Mouse (Mus musculus): ENCODE measurements at regions not wholly inside any gene's neighbourhood (a gene's known extent, or its start where the extent isn't known, plus 50 kb on each side); places are given as distances from the start of the nearest gene placed in this dataset.

DNA sequence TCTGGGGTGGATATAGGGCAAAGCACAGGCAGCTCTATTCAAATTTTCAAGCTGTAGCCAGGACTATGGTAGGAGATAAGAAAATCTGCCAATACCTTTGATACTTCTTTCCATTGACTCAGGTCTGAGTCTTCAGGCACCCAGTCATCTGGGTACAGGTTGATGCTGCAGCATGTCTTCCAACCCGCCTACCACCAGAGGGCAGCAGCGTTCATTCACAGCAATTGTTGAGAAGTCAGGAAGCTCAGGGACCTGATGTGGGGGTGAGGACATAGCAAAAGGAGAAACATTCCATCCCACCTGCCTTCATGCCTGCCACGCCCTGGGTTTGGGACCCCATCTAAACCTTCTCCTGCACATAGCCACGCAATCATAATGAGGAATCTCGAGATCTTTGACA lies 118.2 kb upstream of the Gm21876 start:
- TF ChIP-seq GATA2 (IDR thresholded peaks at IDR 0.05; ENCODE audit: borderline replicate concordance, low read depth, low read length) (no peak), POLR2AphosphoS5 (IDR thresholded peaks at IDR 0.05; ENCODE audit: insufficient replicate concordance, low read depth, low read length) (no peak), CTCF (IDR thresholded peaks at IDR 0.05; ENCODE audit: low read depth, low read length) (peak; percentile 50; the same call in 1 of the 2 replicates), GATA1 (IDR thresholded peaks at IDR 0.05; ENCODE audit: borderline replicate concordance, low read length) (no peak)
- Histone ChIP-seq H3K9me3 (replicated peaks) (no peaks in the 10 kb centered on the region), H3K36me3 (replicated peaks) (no peaks in the 10 kb centered on the region), H3K4me3 (ENCODE audit: low read depth, low read length) (no peak overlapping the region), H3K27me3 (ENCODE audit: insufficient read depth, low read length) (no peaks in the 10 kb centered on the region), H3K4me1 (ENCODE audit: insufficient read depth, low read depth, low read length) (no peaks in the 10 kb centered on the region)
- no peak for DNase-seq (ENCODE audit: low spot score)
- no peak for ATAC-seq (ENCODE audit: extremely low read depth, insufficient number of reproducible peaks, low FRiP score, poor library complexity, severe bottlenecking)

DNA sequence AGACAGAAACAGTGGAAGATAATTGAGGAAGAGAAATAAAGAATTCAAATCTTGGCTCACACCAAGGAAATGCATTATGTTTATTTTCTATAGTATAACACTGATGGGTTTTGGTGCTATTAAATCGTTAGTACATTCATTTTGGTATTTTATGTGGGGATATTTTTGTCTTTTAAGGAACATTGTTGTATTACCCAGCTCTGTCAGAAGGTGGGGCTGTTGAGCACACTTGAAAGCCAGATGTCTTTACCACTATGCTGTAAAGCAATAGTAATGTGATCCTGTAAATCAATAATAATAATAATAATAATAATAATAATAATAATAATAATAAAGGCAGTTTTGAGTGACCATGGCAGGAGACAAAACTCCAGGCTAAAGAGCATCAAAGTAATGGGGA lies 120.0 kb upstream of the Gm21876 start:
- Histone ChIP-seq H3K27me3 (ENCODE audit: insufficient read depth, low read length) (no peaks in the 10 kb centered on the region), H3K4me3 (ENCODE audit: low read depth, low read length) (no peak overlapping the region), H3K9me3 (replicated peaks) (no peaks in the 10 kb centered on the region), H3K4me1 (ENCODE audit: insufficient read depth, low read depth, low read length) (no peaks in the 10 kb centered on the region), H3K36me3 (replicated peaks) (no peaks in the 10 kb centered on the region)
- no peak for TF ChIP-seq GATA1 (IDR thresholded peaks at IDR 0.05; ENCODE audit: borderline replicate concordance, low read length)
- no peak for TF ChIP-seq CTCF (IDR thresholded peaks at IDR 0.05; ENCODE audit: low read depth, low read length)
- no peak for TF ChIP-seq GATA2 (IDR thresholded peaks at IDR 0.05; ENCODE audit: borderline replicate concordance, low read depth, low read length)
- TF ChIP-seq POLR2AphosphoS5 (IDR thresholded peaks at IDR 0.05; ENCODE audit: insufficient replicate concordance, low read depth, low read length): no peak
- TF ChIP-seq TAL1 (conservative IDR thresholded peaks at IDR 0.05; ENCODE audit: low read depth, low read length): no peak
- ATAC-seq (ENCODE audit: extremely low read depth, insufficient number of reproducible peaks, low FRiP score, poor library complexity, severe bottlenecking) (no peak), DNase-seq (ENCODE audit: low spot score) (no peak)

DNA sequence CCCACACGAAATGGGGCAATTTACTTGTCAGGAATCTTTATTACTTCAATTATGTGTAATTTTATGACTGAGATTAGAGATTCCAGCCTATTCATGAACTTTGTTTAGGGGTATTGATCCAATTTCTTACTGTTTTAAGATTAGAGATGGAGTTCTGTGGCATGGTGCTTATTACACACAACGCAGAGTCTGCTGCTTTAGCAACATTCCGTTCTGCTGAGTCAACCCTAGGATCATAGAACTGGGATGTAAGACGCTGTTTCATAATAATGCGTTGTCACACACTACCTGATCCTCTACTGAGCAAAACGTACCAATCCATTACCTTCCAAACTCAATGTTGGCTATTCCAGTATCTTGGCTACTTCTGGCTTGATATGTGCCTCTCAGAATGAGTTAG lies 121.9 kb upstream of the Gm21876 start:
- H3K36me3 ChIP-seq (replicated peaks): no peaks in the 10 kb centered on the region
- H3K27me3 ChIP-seq (ENCODE audit: insufficient read depth, low read length): no peaks in the 10 kb centered on the region
- H3K9me3 ChIP-seq (replicated peaks): no peaks in the 10 kb centered on the region
- H3K4me3 ChIP-seq (ENCODE audit: low read depth, low read length): no peak overlapping the region
- DNase-seq (ENCODE audit: low spot score) (no peak), ATAC-seq (ENCODE audit: extremely low read depth, insufficient number of reproducible peaks, low FRiP score, poor library complexity, severe bottlenecking) (no peak)
- TF ChIP-seq TAL1 (conservative IDR thresholded peaks at IDR 0.05; ENCODE audit: low read depth, low read length): no peak
- TF ChIP-seq CTCF (IDR thresholded peaks at IDR 0.05; ENCODE audit: low read depth, low read length): no peak
- no peak for TF ChIP-seq GATA2 (IDR thresholded peaks at IDR 0.05; ENCODE audit: borderline replicate concordance, low read depth, low read length)
- no peak for TF ChIP-seq POLR2AphosphoS5 (IDR thresholded peaks at IDR 0.05; ENCODE audit: insufficient replicate concordance, low read depth, low read length)
- no peak for TF ChIP-seq GATA1 (IDR thresholded peaks at IDR 0.05; ENCODE audit: borderline replicate concordance, low read length)
- H3K4me1 ChIP-seq (ENCODE audit: insufficient read depth, low read depth, low read length): no peaks in the 10 kb centered on the region

DNA sequence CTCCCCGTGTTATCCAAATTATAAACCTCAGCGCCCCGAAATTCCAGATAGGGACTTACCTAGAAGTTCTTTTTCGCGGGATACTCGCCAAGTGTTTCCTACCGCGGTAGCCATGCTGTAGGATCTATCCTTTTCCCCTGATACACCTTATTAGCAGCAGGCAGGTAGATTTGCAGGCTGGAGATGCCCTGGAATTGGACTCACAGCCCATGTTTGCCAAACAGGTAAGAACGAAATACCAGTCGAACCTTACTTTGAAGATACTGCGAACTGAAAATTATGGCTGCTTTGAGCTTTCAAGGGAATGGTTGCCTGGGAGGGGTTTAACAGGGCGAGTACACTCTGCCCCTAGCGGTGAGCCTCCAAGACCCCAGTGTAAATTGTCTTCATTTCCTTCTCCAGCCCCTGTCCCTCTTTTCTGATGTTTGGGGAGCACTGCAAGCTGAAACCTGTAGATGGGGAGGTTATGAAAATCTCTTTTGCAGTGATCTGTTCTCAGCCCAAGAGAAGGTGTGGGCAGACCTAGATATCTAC lies 149.8 kb upstream of the Agtr2 start:
- no peak for ATAC-seq (ENCODE audit: extremely low read depth, insufficient number of reproducible peaks, low FRiP score, poor library complexity, severe bottlenecking)
- Histone ChIP-seq H3K27me3 (ENCODE audit: insufficient read depth, low read length) (no peaks in the 10 kb centered on the region), H3K36me3 (replicated peaks) (no peaks in the 10 kb centered on the region), H3K4me3 (ENCODE audit: low read depth, low read length) (no peak overlapping the region), H3K9me3 (replicated peaks) (no peaks in the 10 kb centered on the region), H3K4me1 (ENCODE audit: insufficient read depth, low read depth, low read length) (no peaks in the 10 kb centered on the region)
- TF ChIP-seq GATA1 (IDR thresholded peaks at IDR 0.05; ENCODE audit: borderline replicate concordance, low read length): no peak
- TF ChIP-seq POLR2AphosphoS5 (IDR thresholded peaks at IDR 0.05; ENCODE audit: insufficient replicate concordance, low read depth, low read length): no peak
- TF ChIP-seq CTCF (IDR thresholded peaks at IDR 0.05; ENCODE audit: low read depth, low read length): no peak
- no peak for TF ChIP-seq GATA2 (IDR thresholded peaks at IDR 0.05; ENCODE audit: borderline replicate concordance, low read depth, low read length)
- no peak for TF ChIP-seq TAL1 (conservative IDR thresholded peaks at IDR 0.05; ENCODE audit: low read depth, low read length)
- DNase-seq (ENCODE audit: low spot score): no peak

DNA sequence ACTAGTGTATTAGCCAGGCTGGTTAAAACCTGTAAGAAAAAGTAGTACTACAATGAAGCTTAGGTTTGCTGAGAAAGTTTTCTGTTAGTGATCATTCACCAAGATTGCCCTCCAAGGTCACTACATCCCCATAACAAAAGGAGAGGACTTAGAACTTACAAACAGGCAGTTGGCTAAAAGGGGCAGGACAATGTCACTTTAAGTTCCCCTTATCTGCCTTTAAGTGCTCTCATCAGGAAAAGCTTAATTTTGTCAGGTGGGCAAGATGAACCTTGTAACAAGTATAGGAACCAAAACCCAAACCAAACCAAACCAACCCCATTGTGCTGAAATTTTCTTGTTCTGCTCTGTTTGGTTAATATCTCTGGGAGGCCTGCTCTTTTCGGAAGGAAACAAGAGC lies 139.9 kb upstream of the Agtr2 start:
- TF ChIP-seq TAL1 (conservative IDR thresholded peaks at IDR 0.05; ENCODE audit: low read depth, low read length): no peak
- TF ChIP-seq GATA2 (IDR thresholded peaks at IDR 0.05; ENCODE audit: borderline replicate concordance, low read depth, low read length): no peak
- TF ChIP-seq POLR2AphosphoS5 (IDR thresholded peaks at IDR 0.05; ENCODE audit: insufficient replicate concordance, low read depth, low read length): no peak
- no peak for TF ChIP-seq GATA1 (IDR thresholded peaks at IDR 0.05; ENCODE audit: borderline replicate concordance, low read length)
- TF ChIP-seq CTCF (IDR thresholded peaks at IDR 0.05; ENCODE audit: low read depth, low read length): no peak
- no peaks in the 10 kb centered on the region for H3K36me3 ChIP-seq (replicated peaks)
- no peak overlapping the region for H3K4me3 ChIP-seq (ENCODE audit: low read depth, low read length)
- H3K4me1 ChIP-seq (ENCODE audit: insufficient read depth, low read depth, low read length): no peaks in the 10 kb centered on the region
- no peaks in the 10 kb centered on the region for H3K27me3 ChIP-seq (ENCODE audit: insufficient read depth, low read length)
- no peak for DNase-seq (ENCODE audit: low spot score)
- no peaks in the 10 kb centered on the region for H3K9me3 ChIP-seq (replicated peaks)
- ATAC-seq (ENCODE audit: extremely low read depth, insufficient number of reproducible peaks, low FRiP score, poor library complexity, severe bottlenecking): no peak

DNA sequence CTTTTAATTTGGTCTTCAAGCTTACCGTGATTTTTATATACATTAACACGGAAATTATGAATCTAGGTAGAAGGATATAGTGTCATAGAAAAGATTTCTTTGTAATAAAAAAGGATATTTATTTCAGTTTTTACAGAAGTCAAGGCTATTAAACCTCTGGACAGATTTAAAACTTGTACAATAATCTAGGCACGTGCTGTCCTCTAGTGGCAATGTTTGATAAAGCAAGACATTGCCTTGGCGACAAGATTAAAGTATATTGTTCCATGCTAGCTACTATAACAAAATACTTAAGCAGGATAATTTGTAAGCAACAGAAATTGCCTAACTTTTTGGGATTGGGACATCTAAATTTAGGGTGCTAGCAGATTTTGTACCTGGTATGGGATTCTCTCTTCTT lies 133.8 kb upstream of the Agtr2 start:
- DNase-seq (ENCODE audit: low spot score) (no peak), ATAC-seq (ENCODE audit: extremely low read depth, insufficient number of reproducible peaks, low FRiP score, poor library complexity, severe bottlenecking) (no peak)
- Histone ChIP-seq H3K4me3 (ENCODE audit: low read depth, low read length) (no peak overlapping the region), H3K4me1 (ENCODE audit: insufficient read depth, low read depth, low read length) (no peaks in the 10 kb centered on the region), H3K27me3 (ENCODE audit: insufficient read depth, low read length) (no peaks in the 10 kb centered on the region), H3K9me3 (replicated peaks) (no peaks in the 10 kb centered on the region), H3K36me3 (replicated peaks) (no peaks in the 10 kb centered on the region)
- TF ChIP-seq TAL1 (conservative IDR thresholded peaks at IDR 0.05; ENCODE audit: low read depth, low read length) (no peak), GATA2 (IDR thresholded peaks at IDR 0.05; ENCODE audit: borderline replicate concordance, low read depth, low read length) (no peak), POLR2AphosphoS5 (IDR thresholded peaks at IDR 0.05; ENCODE audit: insufficient replicate concordance, low read depth, low read length) (no peak), GATA1 (IDR thresholded peaks at IDR 0.05; ENCODE audit: borderline replicate concordance, low read length) (no peak), CTCF (IDR thresholded peaks at IDR 0.05; ENCODE audit: low read depth, low read length) (no peak)

Data from G1E (cell line).